Mouse (Mus musculus): Measurements from ENCODE around the gene Map3k1. TPM values are rescaled to one million over a fixed set of nuclear protein-coding genes. Genes with fewer than 3 reads are reported as not detected.
"Not testable (repeated sequence)": the region's sequence is repeated elsewhere in the genome, so short reads cannot be mapped to it uniquely, and the experiment has no call there.

Gene Map3k1
- polyA plus RNA-seq, 1 experiment from 2014 or later = 16.6 TPM

DNA sequence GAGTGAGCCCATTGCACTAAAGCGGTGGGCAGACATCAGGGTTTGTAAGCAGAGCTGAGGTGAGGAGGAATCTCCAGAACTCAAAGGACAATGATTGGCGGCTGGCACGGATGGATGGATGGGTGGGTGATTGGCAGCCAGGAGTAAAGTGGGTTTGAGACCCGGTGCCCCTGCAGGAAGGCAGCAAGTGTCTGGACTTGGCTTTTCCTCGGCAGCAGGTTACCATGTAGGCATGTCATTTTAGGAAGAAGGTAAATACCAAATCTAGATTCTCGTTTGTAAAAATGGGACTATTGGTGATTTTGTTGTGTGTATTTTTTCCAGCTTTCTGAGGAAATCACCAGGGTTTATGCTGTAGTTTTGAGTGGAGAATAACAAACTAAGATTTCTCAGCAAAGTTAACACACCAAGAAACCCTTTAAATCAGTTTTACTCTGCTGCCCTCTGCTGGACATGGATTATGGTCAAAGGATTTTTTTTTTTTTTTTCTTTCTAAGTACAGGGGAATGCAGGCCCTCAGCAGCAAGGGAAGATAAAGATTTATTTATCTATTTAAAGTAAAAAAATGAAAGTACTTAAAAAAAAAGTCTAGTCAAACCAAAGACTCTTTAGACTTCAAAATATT lies 66.7 kb downstream of the Map3k1 start:
- Histone ChIP-seq H3K27me3 (ENCODE audit: insufficient read depth, poor library complexity, severe bottlenecking) (no peaks in the 10 kb centered on the region), H3K4me3 (no peak overlapping the region), H3K4me1 (no peaks in the 10 kb centered on the region), H3K36me3 (no peaks in the 10 kb centered on the region), H3K9me3 (no peaks in the 10 kb centered on the region), H3K27ac (no peak overlapping the region)
- no peak for DNase-seq (ENCODE audit: low spot score)
- 60% methylated on average over 6 of the region's 6 CpGs for WGBS

- H3K27ac ChIP-seq = no peak overlapping the region
- no peak for DNase-seq (ENCODE audit: low spot score)
- WGBS = 78% methylated on average over 7 of the region's 7 CpGs
These were observed 67.4 kb downstream of the Map3k1 start for GRCm38 (mm10) chr13:111741204-111741990.

DNA sequence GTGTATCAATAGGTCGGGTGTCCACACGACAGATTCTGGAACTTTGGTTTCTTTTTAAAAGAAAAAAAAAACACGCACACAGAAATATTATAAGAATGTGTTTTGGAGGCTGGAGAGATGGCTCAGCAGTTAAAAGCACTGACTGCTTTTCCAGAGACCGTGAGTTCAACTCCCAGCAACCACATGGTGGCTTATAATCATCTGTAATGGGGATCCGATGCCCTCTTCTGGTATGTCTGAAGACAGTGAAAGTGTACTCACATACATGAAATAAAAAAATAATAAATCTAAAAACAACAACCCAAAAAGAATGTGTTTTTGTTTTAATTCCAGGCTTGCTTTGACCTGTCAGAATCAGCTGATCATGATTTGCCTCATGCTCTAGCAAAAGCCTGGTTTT lies 81.9 kb downstream of the Map3k1 start:
- DNase-seq (ENCODE audit: low spot score) = no peak
- peaks cover 7% of the 10 kb centered on the region; the same call in 1 of the 2 replicates for H3K4me1 ChIP-seq
- peaks cover 5% of the 10 kb centered on the region for H3K9me3 ChIP-seq
- no peaks in the 10 kb centered on the region for H3K27me3 ChIP-seq (ENCODE audit: insufficient read depth, poor library complexity, severe bottlenecking)
- H3K4me3 ChIP-seq = no peak overlapping the region
- 95% methylated on average over 5 of the region's 5 CpGs for WGBS
- H3K27ac ChIP-seq = no peak overlapping the region
- peaks cover 8% of the 10 kb centered on the region; the same call in 1 of the 2 replicates for H3K36me3 ChIP-seq

More at GRCm38 (mm10) chr13:111741204-111741990, 67.4 kb downstream of the Map3k1 start:
- no peaks in the 10 kb centered on the region for H3K4me1 ChIP-seq
- H3K4me3 ChIP-seq = no peak overlapping the region
- H3K36me3 ChIP-seq = no peaks in the 10 kb centered on the region
- H3K27me3 ChIP-seq (ENCODE audit: insufficient read depth, poor library complexity, severe bottlenecking) = no peaks in the 10 kb centered on the region
- no peaks in the 10 kb centered on the region for H3K9me3 ChIP-seq

DNA sequence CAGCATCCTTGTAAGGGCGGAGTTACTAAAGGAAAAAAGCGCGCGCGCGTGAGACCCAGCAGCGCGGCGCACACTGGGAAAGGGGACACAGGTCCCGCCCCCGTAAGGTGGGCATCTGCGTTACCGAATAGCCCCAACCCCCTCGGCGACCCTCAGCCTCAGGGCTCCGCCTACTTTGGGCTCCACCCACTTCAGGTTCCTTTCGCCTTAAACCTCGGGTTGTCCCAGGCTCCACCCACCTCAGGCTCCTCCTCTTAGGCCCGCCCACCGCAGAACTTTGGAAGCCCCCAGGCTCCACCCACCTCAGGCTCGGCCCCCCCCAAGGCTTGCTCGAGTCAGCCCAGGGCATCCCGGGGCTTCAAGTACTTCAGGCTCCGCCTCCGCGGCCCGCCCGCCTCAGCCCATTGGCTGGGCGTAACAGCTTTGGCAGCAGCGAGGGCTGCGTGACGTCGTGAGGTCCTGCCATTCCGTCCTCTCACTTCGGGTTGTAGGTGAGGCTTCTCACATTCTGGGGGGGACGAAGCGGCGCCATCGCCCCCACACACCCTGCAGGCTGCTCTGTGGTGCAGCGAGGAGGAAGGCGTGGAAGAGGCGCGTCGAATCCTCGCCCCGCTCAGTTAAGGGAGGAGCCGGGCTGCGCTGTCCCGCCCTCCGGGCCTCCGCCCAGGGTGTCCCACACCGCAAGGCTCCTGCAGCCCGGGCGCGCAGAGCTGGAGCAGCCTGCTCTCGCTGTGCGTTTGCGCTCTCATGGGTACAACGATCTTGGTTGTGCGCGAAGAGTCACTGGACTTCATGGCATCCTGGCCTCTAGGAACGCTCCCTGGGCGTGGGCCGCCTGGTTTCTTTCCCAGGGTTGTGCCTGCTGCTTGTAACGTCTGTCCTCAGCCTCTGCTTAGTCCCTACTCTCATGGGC lies 83.4 kb downstream of the Map3k1 start:
- H3K27me3 ChIP-seq (ENCODE audit: insufficient read depth, poor library complexity, severe bottlenecking) = no peaks in the 10 kb centered on the region
- H3K4me3 ChIP-seq = peak overlapping the region; percentile 67
- peaks cover 8% of the 10 kb centered on the region; the same call in 1 of the 2 replicates for H3K36me3 ChIP-seq
- under 1% methylated on average over 65 of the region's 65 CpGs for WGBS
- H3K27ac ChIP-seq = peak overlapping the region; percentile 86
- peaks cover 5% of the 10 kb centered on the region for H3K9me3 ChIP-seq
- DNase-seq (ENCODE audit: low spot score) = peak; percentile 100
- H3K4me1 ChIP-seq = peaks cover 7% of the 10 kb centered on the region; the same call in 1 of the 2 replicates

DNA sequence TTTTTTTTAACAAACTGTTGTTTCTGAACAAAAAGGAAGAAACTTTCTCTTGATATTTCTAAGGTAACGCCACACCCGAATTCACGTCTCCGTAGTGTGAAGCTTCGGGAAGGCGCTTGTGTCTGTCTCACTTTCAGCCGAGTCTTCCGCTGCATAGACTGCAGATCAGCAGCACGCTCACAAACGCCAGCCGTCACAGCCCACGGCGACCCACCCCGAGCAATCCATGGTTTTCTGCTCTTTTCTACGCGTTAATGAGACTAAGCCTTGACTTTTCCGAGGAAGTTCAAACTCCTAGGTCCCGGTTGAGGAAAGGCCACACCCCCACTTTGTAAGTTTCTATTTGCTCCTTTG lies 84.0 kb downstream of the Map3k1 start:
- Histone ChIP-seq H3K4me1 (peaks cover 7% of the 10 kb centered on the region; the same call in 1 of the 2 replicates), H3K27me3 (ENCODE audit: insufficient read depth, poor library complexity, severe bottlenecking) (no peaks in the 10 kb centered on the region), H3K36me3 (peaks cover 8% of the 10 kb centered on the region; the same call in 1 of the 2 replicates), H3K9me3 (peaks cover 5% of the 10 kb centered on the region), H3K4me3 (peak overlapping the region; percentile 67), H3K27ac (peak overlapping the region; percentile 86)
- no peak for DNase-seq (ENCODE audit: low spot score)
- WGBS = 0% methylated on average over 18 of the region's 18 CpGs

GRCm38 (mm10) chr13:111719726-111720125 lies 89.1 kb downstream of the Map3k1 start:
- Histone ChIP-seq H3K9me3 (no peaks in the 10 kb centered on the region), H3K4me1 (no peaks in the 10 kb centered on the region), H3K4me3 (no peak overlapping the region), H3K27me3 (ENCODE audit: insufficient read depth, poor library complexity, severe bottlenecking) (no peaks in the 10 kb centered on the region), H3K36me3 (peaks cover 33% of the 10 kb centered on the region), H3K27ac (no peak overlapping the region)
- WGBS = 69% methylated on average over 9 of the region's 9 CpGs
- DNase-seq (ENCODE audit: low spot score) = no peak

DNA sequence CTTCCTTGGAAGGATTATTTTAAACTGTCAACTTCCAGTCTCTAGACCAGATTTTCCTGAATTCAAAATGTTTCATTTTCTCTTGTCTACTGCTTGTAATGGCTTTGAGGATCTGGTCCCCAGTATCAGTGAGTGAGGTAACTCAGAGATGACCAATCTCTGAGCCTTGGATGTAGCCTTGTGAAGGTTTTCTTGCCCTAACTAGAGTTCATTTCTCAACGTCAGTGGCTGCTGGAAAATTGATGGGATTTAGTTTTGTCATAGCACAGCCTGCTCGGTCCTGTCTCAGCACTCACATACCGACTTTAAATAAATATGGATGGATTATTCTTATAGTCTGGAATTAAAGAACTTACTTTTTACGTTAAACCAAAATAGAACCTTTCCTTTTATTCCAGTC lies 98.3 kb downstream of the Map3k1 start:
- Histone ChIP-seq H3K9me3 (no peaks in the 10 kb centered on the region), H3K4me3 (no peak overlapping the region), H3K27ac (no peak overlapping the region), H3K36me3 (peaks cover 98% of the 10 kb centered on the region), H3K4me1 (no peaks in the 10 kb centered on the region), H3K27me3 (ENCODE audit: insufficient read depth, poor library complexity, severe bottlenecking) (no peaks in the 10 kb centered on the region)
- 92% methylated on average over 4 of the region's 4 CpGs for WGBS
- DNase-seq (ENCODE audit: low spot score) = no peak

DNA sequence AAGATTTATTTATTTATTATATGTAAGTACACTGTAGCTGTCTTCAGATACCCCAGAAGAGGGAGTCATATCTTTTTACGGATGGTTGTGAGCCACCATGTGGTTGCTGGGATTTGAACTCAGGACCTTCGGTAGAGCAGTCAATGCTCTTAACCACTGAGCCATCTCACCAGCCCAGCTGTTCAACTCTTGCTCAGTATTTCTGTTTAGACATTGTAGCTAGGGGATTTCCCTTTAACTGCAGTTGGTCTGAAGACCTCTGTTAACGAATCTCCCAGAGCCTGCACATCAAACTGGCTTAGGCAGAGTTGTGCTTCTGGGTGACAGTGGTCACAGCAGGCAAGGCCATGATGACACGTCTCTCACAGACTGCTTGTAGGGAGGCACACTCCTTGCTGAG lies 104.8 kb downstream of the Map3k1 start:
- H3K4me3 ChIP-seq; H3K27ac ChIP-seq; H3K27me3 ChIP-seq (ENCODE audit: insufficient read depth, poor library complexity, severe bottlenecking); H3K4me1 ChIP-seq; H3K9me3 ChIP-seq; DNase-seq (ENCODE audit: low spot score): not testable (repeated sequence)
- 85% methylated on average over 4 of the region's 4 CpGs for WGBS
- peaks cover 78% of the 10 kb centered on the region for H3K36me3 ChIP-seq

GRCm38 (mm10) chr13:111703396-111703795 lies 105.4 kb downstream of the Map3k1 start:
- H3K4me3 ChIP-seq = no peak overlapping the region
- no peak overlapping the region for H3K27ac ChIP-seq
- WGBS = 95% methylated on average over 10 of the region's 10 CpGs
- no peaks in the 10 kb centered on the region for H3K4me1 ChIP-seq
- DNase-seq (ENCODE audit: low spot score) = no peak
- no peaks in the 10 kb centered on the region for H3K27me3 ChIP-seq (ENCODE audit: insufficient read depth, poor library complexity, severe bottlenecking)
- no peaks in the 10 kb centered on the region for H3K9me3 ChIP-seq
- H3K36me3 ChIP-seq = peaks cover 73% of the 10 kb centered on the region

Other genes starting within 250 kb of the Map3k1 start
- not detected in 2 replicates for gene Gm10198, start 216.2 kb downstream of the Map3k1 start, polyA plus RNA-seq (2016; fragmentation: Nextera tagmentation; extraction: Ambion mirVana)
- gene Mier3, start 128.0 kb downstream of the Map3k1 start, polyA plus RNA-seq (2016; fragmentation: Nextera tagmentation; extraction: Ambion mirVana) = 14.4 and 15.5 TPM in 2 replicates